Mouse (Mus musculus) midbrain, embryonic 16.5 days (tissue): ENCODE measurements around the gene Csf2rb2. TPM values are rescaled to one million over a fixed set of nuclear protein-coding genes. Genes with fewer than 3 reads are reported as not detected.
"Not testable (repeated sequence)": the region's sequence is repeated elsewhere in the genome, so short reads cannot be mapped to it uniquely, and the experiment has no call there.

ENCODE experiments used
- ATAC-seq: fragments of 200-750 bp; cut with Nextera tagmentation; 2 replicates; pipeline ENCODE4 v1.8.0; 2017; ENCODE audit warnings: moderate TSS enrichment
- H3K27ac ChIP-seq: fragments of 300-500 bp; sonication (generic); 2 replicates; pipeline ENCODE4 v1.5.1; 2014; ENCODE audit warnings: mild to moderate bottlenecking, low read length, mixed read lengths
- H3K27me3 ChIP-seq: fragments of 300-500 bp; sonication (generic); 2 replicates; pipeline ENCODE4 v1.6.1; 2014; ENCODE audit warnings: low read depth, low read length, mixed read lengths; ENCODE audit not compliant: control insufficient read depth, insufficient read depth
- H3K36me3 ChIP-seq: fragments of 300-500 bp; sonication (generic); 2 replicates; pipeline ENCODE4 v1.6.1; 2014; ENCODE audit warnings: mild to moderate bottlenecking, low read length, moderate library complexity, mixed read lengths; ENCODE audit not compliant: control insufficient read depth, insufficient read depth
- H3K4me1 ChIP-seq: fragments of 300-500 bp; sonication (generic); 2 replicates; pipeline ENCODE4 v1.6.1; 2014; ENCODE audit warnings: mild to moderate bottlenecking, low read length, mixed read lengths; ENCODE audit not compliant: control insufficient read depth, insufficient read depth
- H3K4me2 ChIP-seq: fragments of 300-500 bp; sonication (generic); 2 replicates; pipeline ENCODE4 v1.6.1; 2014; ENCODE audit warnings: mild to moderate bottlenecking, low read length, mixed read lengths
- H3K4me3 ChIP-seq: fragments of 300-500 bp; sonication (generic); 2 replicates; pipeline ENCODE4 v1.5.1; 2014; ENCODE audit warnings: low read depth, mild to moderate bottlenecking, low read length, moderate library complexity, mixed read lengths
- H3K9ac ChIP-seq: fragments of 300-500 bp; sonication (generic); 2 replicates; pipeline ENCODE4 v1.6.1; 2014; ENCODE audit warnings: low read depth, low read length, mixed read lengths
- H3K9me3 ChIP-seq: fragments of 300-500 bp; sonication (generic); replicated peaks from 2 replicates; pipeline ENCODE4 v1.6.1; 2014; ENCODE audit warnings: mild to moderate bottlenecking, low read length, mixed read lengths; ENCODE audit not compliant: control insufficient read depth, poor library complexity, severe bottlenecking
- WGBS: fragments of 180-500 bp; shearing (Covaris S2); extraction: QIAGEN DNeasy Blood & Tissue Kit; methylation state at CpG from one replicate; pipeline ENCODE4 v1.1.7; 2014; 5-methylcytosine and 5-hydroxymethylcytosine counted together
- polyA plus RNA-seq: library from polyadenylated mRNA; unstranded; fragments of >200 nt; fragmentation: Nextera tagmentation; extraction: Ambion mirVana; gene quantifications from 2 replicates; pipeline ENCODE4 v1.2.1, GENCODE M21; 2015

Gene Csf2rb2
- polyA plus RNA-seq, 1 experiment from 2014 or later, result 0.08 TPM

- H3K27ac ChIP-seq, result no peak overlapping the region
- H3K4me2 ChIP-seq, result no peak overlapping the region
- no peaks in the 10 kb centered on the region for H3K9me3 ChIP-seq
- no peak overlapping the region for H3K9ac ChIP-seq
- no peak overlapping the region for H3K4me3 ChIP-seq
- no peak for ATAC-seq
- no peaks in the 10 kb centered on the region for H3K27me3 ChIP-seq
- WGBS, result 78% methylated on average over 5 of the region's 5 CpGs
- no peaks in the 10 kb centered on the region for H3K4me1 ChIP-seq
- no peaks in the 10 kb centered on the region for H3K36me3 ChIP-seq
Measured at GRCm38 (mm10) chr15:78331523-78332340, 26.2 kb upstream of the Csf2rb2 start.

DNA sequence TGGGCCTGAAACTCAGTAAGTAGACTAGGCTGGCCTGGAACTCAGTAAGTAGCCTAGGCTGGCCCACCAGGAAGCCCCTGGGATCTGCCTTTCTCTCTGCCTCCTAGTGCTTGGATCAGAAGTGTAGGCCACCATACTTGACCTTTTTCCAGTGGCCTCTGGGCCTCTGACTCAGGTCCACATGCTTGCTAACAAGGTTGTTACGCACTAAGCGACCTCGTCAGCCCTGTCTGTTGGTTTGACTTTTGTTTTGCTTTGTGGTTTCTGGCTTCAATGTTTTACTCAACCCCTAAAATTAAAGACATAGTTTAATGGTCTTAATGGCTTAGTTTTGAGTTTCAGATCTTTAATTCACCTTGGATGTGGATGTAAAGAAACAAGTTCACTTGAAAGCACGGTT lies 25.2 kb upstream of the Csf2rb2 start:
- H3K9me3 ChIP-seq, result no peaks in the 10 kb centered on the region
- H3K4me3 ChIP-seq, result no peak overlapping the region
- no peak overlapping the region for H3K9ac ChIP-seq
- no peaks in the 10 kb centered on the region for H3K36me3 ChIP-seq
- 88% methylated on average over 4 of the region's 4 CpGs for WGBS
- H3K4me2 ChIP-seq, result no peak overlapping the region
- H3K27ac ChIP-seq, result no peak overlapping the region
- no peaks in the 10 kb centered on the region for H3K4me1 ChIP-seq
- no peaks in the 10 kb centered on the region for H3K27me3 ChIP-seq
- no peak for ATAC-seq

- not testable (repeated sequence) for H3K4me1 ChIP-seq, H3K27me3 ChIP-seq, H3K4me2 ChIP-seq, H3K27ac ChIP-seq, ATAC-seq, H3K9ac ChIP-seq, H3K9me3 ChIP-seq, H3K36me3 ChIP-seq, H3K4me3 ChIP-seq
- 79% methylated on average over 6 of the region's 6 CpGs for WGBS
Measured at GRCm38 (mm10) chr15:78329972-78330371, 24.5 kb upstream of the Csf2rb2 start.

DNA sequence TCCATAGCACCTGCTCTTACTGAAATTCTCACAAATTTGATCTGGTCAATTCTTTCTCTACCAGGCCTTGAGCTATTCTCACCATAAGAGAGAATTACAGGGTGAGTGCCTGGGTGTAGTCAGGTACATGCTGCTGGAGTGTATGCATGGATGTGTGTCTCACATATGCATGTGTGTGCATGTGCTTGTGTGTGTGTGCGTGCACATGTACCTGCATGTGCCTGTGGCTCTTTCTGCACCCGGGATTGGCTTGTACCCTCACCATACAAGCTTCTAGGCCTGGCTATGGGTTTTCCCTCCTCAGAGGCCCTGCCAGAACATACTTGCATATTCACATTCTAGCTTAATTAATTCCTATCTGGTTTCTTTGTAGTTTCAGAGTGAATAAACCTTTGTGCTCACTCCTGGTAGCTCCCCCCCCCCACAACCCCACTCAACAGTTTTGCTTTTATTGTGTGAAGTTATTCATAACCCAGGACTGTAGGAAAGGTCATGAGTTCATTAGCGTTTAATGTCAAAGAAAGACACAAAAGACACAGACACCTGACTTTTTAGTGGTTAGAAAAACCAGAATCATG lies 23.1 kb upstream of the Csf2rb2 start:
- no peak overlapping the region for H3K9ac ChIP-seq
- H3K27ac ChIP-seq, result no peak overlapping the region
- no peak overlapping the region for H3K4me3 ChIP-seq
- no peaks in the 10 kb centered on the region for H3K9me3 ChIP-seq
- ATAC-seq, result no peak
- no peaks in the 10 kb centered on the region for H3K4me1 ChIP-seq
- no peaks in the 10 kb centered on the region for H3K36me3 ChIP-seq
- 78% methylated on average over 3 of the region's 3 CpGs for WGBS
- no peak overlapping the region for H3K4me2 ChIP-seq
- no peaks in the 10 kb centered on the region for H3K27me3 ChIP-seq

GRCm38 (mm10) chr15:78327753-78328341 lies 22.3 kb upstream of the Csf2rb2 start:
- not testable (repeated sequence) for H3K9me3 ChIP-seq, H3K27ac ChIP-seq, H3K36me3 ChIP-seq, H3K4me2 ChIP-seq, ATAC-seq, H3K9ac ChIP-seq, H3K27me3 ChIP-seq, H3K4me1 ChIP-seq, H3K4me3 ChIP-seq
- 86% methylated on average over 6 of the region's 6 CpGs for WGBS

GRCm38 (mm10) chr15:78326747-78327146 lies 21.2 kb upstream of the Csf2rb2 start:
- Histone ChIP-seq H3K4me1 (no peaks in the 10 kb centered on the region), H3K4me2 (no peak overlapping the region)

DNA sequence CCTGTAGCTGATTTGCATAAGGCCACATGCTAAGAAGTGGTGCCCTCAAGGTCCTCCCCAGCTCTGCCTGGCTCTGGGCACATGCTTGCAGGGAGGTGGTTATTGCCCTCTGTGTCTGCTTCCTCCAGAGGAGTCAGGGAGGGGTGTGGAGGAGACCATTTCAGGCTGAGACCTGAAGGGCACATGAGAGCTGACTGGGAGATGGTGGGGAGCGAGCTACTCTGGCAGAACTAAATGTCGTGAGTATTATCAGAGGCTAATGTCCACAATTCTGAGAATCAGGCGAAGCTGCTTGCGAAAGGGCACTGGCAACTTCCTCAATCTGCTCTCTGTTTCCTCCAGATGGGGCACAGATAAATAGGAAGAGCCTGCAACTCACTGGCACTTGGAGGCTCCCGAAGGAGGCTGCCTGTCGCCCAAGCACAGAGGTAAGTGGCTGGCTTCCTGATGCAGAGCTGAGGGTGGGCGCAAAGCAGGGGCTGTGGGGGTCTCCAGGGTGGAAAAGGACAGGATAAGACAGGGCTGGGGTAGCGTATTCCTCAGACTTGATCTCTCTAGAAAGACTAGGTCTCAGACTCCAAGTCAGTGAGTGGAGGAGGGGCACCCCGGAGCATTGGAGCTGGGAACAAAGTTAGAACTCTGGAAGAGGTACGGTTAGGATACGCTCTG lies 20.3 kb upstream of the Csf2rb2 start, which contains the start of gene Csf2rb:
Csf2rb (plus strand) TSS at position 82 of the 669 bp plus-strand sequence.
- H3K4me1 ChIP-seq, result no peaks in the 10 kb centered on the region
- H3K27me3 ChIP-seq, result no peaks in the 10 kb centered on the region
- no peak within 1 kb of the TSS for H3K27ac ChIP-seq
- no peaks in the 10 kb centered on the region for H3K36me3 ChIP-seq
- ATAC-seq, result no peak
- no peaks in the 10 kb centered on the region for H3K9me3 ChIP-seq
- H3K4me2 ChIP-seq, result no peak within 1 kb of the TSS
- no peak within 1 kb of the TSS for H3K4me3 ChIP-seq
- WGBS, result 83% methylated on average over 11 of the region's 11 CpGs
- no peak within 1 kb of the TSS for H3K9ac ChIP-seq

More at GRCm38 (mm10) chr15:78326747-78327146, 21.2 kb upstream of the Csf2rb2 start:
- no peaks in the 10 kb centered on the region for H3K36me3 ChIP-seq
- H3K9ac ChIP-seq, result no peak overlapping the region
- no peak for ATAC-seq
- no peaks in the 10 kb centered on the region for H3K9me3 ChIP-seq
- no peaks in the 10 kb centered on the region for H3K27me3 ChIP-seq
- no peak overlapping the region for H3K4me3 ChIP-seq
- H3K27ac ChIP-seq, result no peak overlapping the region
- 94% methylated on average over 10 of the region's 10 CpGs for WGBS

GRCm38 (mm10) chr15:78324294-78324693 lies 18.8 kb upstream of the Csf2rb2 start:
- no peak for ATAC-seq
- H3K9ac ChIP-seq, result no peak overlapping the region
- no peak overlapping the region for H3K27ac ChIP-seq
- no peaks in the 10 kb centered on the region for H3K36me3 ChIP-seq
- no peaks in the 10 kb centered on the region for H3K4me1 ChIP-seq
- H3K9me3 ChIP-seq, result no peaks in the 10 kb centered on the region
- no peak overlapping the region for H3K4me3 ChIP-seq
- WGBS, result 95% methylated on average over 2 of the region's 2 CpGs
- no peak overlapping the region for H3K4me2 ChIP-seq
- H3K27me3 ChIP-seq, result no peaks in the 10 kb centered on the region
